ENCODE assay signal across 34 mouse cellular contexts in genomic region chr1:130738551-130739106, GRCm38 (mm10). TPM values are rescaled to one million over a fixed set of nuclear protein-coding genes. Genes with fewer than 3 reads are reported as not detected.
DNase-seq lines count a peak whose midpoint lies in the region; ATAC-seq and TF ChIP-seq lines count a peak whose summit lies in the region.
"Had no signal": no experiment of that assay in that cellular context is flagged by ENCODE, and none has a peak within 500 bp of the region (broad histone marks: within the 10 kb centered on the region; RNA-seq: fewer than 3 reads in every experiment).

No protein-coding gene starts in this region.

- H3K4me1 ChIP-seq in heart, embryonic 13.5 days = peaks cover 42% of the 10 kb centered on the region
- peaks cover 13% of the 10 kb centered on the region for H3K4me1 ChIP-seq in intestine, embryonic 14.5 days (replicated peaks; ENCODE audit: control insufficient read depth, insufficient read depth, low read length)
- peaks cover 98% of the 10 kb centered on the region for H3K4me1 ChIP-seq in liver, embryonic 12.5 days
- H3K4me1 ChIP-seq in liver, postnatal 0 days (ENCODE audit: insufficient read depth) = peaks cover 56% of the 10 kb centered on the region
- H3K4me1 ChIP-seq: embryonic facial prominence, embryonic 12.5 days; limb, embryonic 12.5 days; midbrain, embryonic 12.5 days; neural tube, embryonic 13.5 days had no signal

- no peak overlapping the region for H3K9ac ChIP-seq in heart, embryonic 13.5 days
- H3K9ac ChIP-seq in intestine, embryonic 14.5 days (ENCODE audit: low read length) = no peak overlapping the region
- peak overlapping the region; percentile 90 for H3K9ac ChIP-seq in liver, embryonic 12.5 days
- no peak overlapping the region for H3K9ac ChIP-seq in liver, postnatal 0 days (replicated peaks)
- H3K9ac ChIP-seq: embryonic facial prominence, embryonic 12.5 days; forebrain, embryonic 12.5 days; hindbrain, embryonic 14.5 days; limb, embryonic 12.5 days; midbrain, embryonic 12.5 days; neural tube, embryonic 13.5 days had no signal

- no peak overlapping the region for H3K27ac ChIP-seq in heart, embryonic 13.5 days (replicated peaks)
- H3K27ac ChIP-seq in intestine, embryonic 14.5 days (ENCODE audit: low read depth) = no peak overlapping the region
- H3K27ac ChIP-seq in liver, embryonic 12.5 days = peak overlapping the region; percentile 100
- H3K27ac ChIP-seq in liver, postnatal 0 days (ENCODE audit: low read depth) = peak overlapping the region; percentile 31; the same call in 1 of the 2 replicates
- H3K27ac ChIP-seq in layer of hippocampus, adult 2 months = no peak overlapping the region
- H3K27ac ChIP-seq: embryonic facial prominence, embryonic 12.5 days; forebrain, embryonic 12.5 days; hindbrain, embryonic 14.5 days; left cerebral cortex, adult 2 months; limb, embryonic 12.5 days; macrophage; midbrain, embryonic 12.5 days; neural tube, embryonic 13.5 days had no signal

- no peak for DNase-seq in heart, adult 9 months (ENCODE audit: low spot score in 2 of 2)
- DNase-seq in intestine, embryonic 14.5 days (ENCODE audit: low spot score) = no peak
- DNase-seq in liver, postnatal 0 days = no peak
- no peak for DNase-seq in layer of hippocampus, adult 2 months (ENCODE audit: low spot score in 2 of 2)
- no peak for DNase-seq in spleen, postnatal 14 days (ENCODE audit: low spot score in 2 of 2)
- DNase-seq in layer of hippocampus, adult 18-20 months (ENCODE audit: low spot score in 2 of 2) = no peak
- DNase-seq: adrenal gland, postnatal 25 days; cerebellum, adult 11-12 months; cerebellum, adult 9-11 months; embryo, embryonic 11 days; gastrocnemius, postnatal 14 days; kidney, adult 9 months; kidney, postnatal 10 days; lung, adult 18-20 months; thymus, adult 18-20 months; thymus, postnatal 25 days had no signal

- H3K27me3 ChIP-seq in heart, embryonic 13.5 days (replicated peaks) = peaks cover 21% of the 10 kb centered on the region
- no peaks in the 10 kb centered on the region for H3K27me3 ChIP-seq in intestine, embryonic 14.5 days (replicated peaks; ENCODE audit: control insufficient read depth, insufficient read depth, low read length)
- no peaks in the 10 kb centered on the region for H3K27me3 ChIP-seq in liver, embryonic 12.5 days (replicated peaks)
- no peaks in the 10 kb centered on the region for H3K27me3 ChIP-seq in liver, postnatal 0 days (ENCODE audit: insufficient read depth, low read length)
- H3K27me3 ChIP-seq: embryonic facial prominence, embryonic 12.5 days; forebrain, embryonic 12.5 days; limb, embryonic 12.5 days; midbrain, embryonic 12.5 days; neural tube, embryonic 13.5 days had no signal

- H3K36me3 ChIP-seq in heart, embryonic 13.5 days = no peaks in the 10 kb centered on the region
- peaks cover 14% of the 10 kb centered on the region; the same call in 1 of the 2 replicates for H3K36me3 ChIP-seq in intestine, embryonic 14.5 days (ENCODE audit: control insufficient read depth, insufficient read depth, low read length)
- H3K36me3 ChIP-seq in liver, embryonic 12.5 days = peaks cover 40% of the 10 kb centered on the region
- peaks cover 15% of the 10 kb centered on the region for H3K36me3 ChIP-seq in liver, postnatal 0 days (replicated peaks; ENCODE audit: insufficient read depth, low read length)
- H3K36me3 ChIP-seq: embryonic facial prominence, embryonic 12.5 days; forebrain, embryonic 12.5 days; limb, embryonic 12.5 days; midbrain, embryonic 12.5 days; neural tube, embryonic 13.5 days had no signal

- H3K9me3 ChIP-seq in heart, embryonic 13.5 days = no peaks in the 10 kb centered on the region
- no peaks in the 10 kb centered on the region for H3K9me3 ChIP-seq in intestine, embryonic 14.5 days (ENCODE audit: control insufficient read depth, low read length)
- no peaks in the 10 kb centered on the region for H3K9me3 ChIP-seq in liver, embryonic 12.5 days (replicated peaks)
- no peaks in the 10 kb centered on the region for H3K9me3 ChIP-seq in liver, postnatal 0 days (ENCODE audit: low read length)
- H3K9me3 ChIP-seq: embryonic facial prominence, embryonic 12.5 days; forebrain, embryonic 12.5 days; limb, embryonic 12.5 days; midbrain, embryonic 12.5 days; neural tube, embryonic 13.5 days had no signal

- no peak overlapping the region for H3K4me3 ChIP-seq in heart, embryonic 13.5 days
- H3K4me3 ChIP-seq in intestine, embryonic 14.5 days (ENCODE audit: low read depth, low read length) = no peak overlapping the region
- H3K4me3 ChIP-seq in liver, embryonic 12.5 days = peak overlapping the region; percentile 65; the same call in 1 of the 2 replicates
- H3K4me3 ChIP-seq in liver, postnatal 0 days (ENCODE audit: low read depth, low read length) = no peak overlapping the region
- no peak overlapping the region for H3K4me3 ChIP-seq in layer of hippocampus, adult 2 months
- H3K4me3 ChIP-seq: embryonic facial prominence, embryonic 12.5 days; forebrain, embryonic 12.5 days; left cerebral cortex, adult 2 months; limb, embryonic 12.5 days; midbrain, embryonic 12.5 days; neural tube, embryonic 13.5 days had no signal

- TF ChIP-seq CTCF in liver, postnatal 0 days (IDR thresholded peaks at IDR 0.05; ENCODE audit: low read depth) = no peak
- TF ChIP-seq CTCF in layer of hippocampus, adult 2 months (conservative IDR thresholded peaks at IDR 0.05) = no peak

- peak overlapping the region; percentile 28; the same call in 1 of the 2 replicates for H3K4me2 ChIP-seq in heart, embryonic 13.5 days
- no peak overlapping the region for H3K4me2 ChIP-seq in intestine, embryonic 14.5 days (ENCODE audit: low read length)
- H3K4me2 ChIP-seq in liver, embryonic 12.5 days = peak overlapping the region; percentile 84
- H3K4me2 ChIP-seq in liver, postnatal 0 days (ENCODE audit: low read depth, low read length) = peak overlapping the region; percentile 77
- H3K4me2 ChIP-seq: embryonic facial prominence, embryonic 12.5 days; forebrain, embryonic 12.5 days; heart, embryonic 11.5 days; hindbrain, embryonic 14.5 days; limb, embryonic 12.5 days; midbrain, embryonic 12.5 days; neural tube, embryonic 13.5 days had no signal

- WGBS in heart, embryonic 13.5 days = 73% methylated on average over 3 of the region's 3 CpGs
- 54% methylated on average over 3 of the region's 3 CpGs for WGBS in intestine, embryonic 14.5 days
- WGBS in liver, embryonic 12.5 days (ENCODE audit: insufficient replicate concordance) = 58% methylated on average over 3 of the region's 3 CpGs
- WGBS in liver, postnatal 0 days (ENCODE audit: insufficient replicate concordance) = 67% methylated on average over 3 of the region's 3 CpGs

- no peak for TF ChIP-seq EP300 in liver, postnatal 0 days (IDR thresholded peaks at IDR 0.05; ENCODE audit: low read depth)

- no peak for ATAC-seq in heart, embryonic 13.5 days (ENCODE audit: extremely low read depth, insufficient number of reproducible peaks, low FRiP score, low TSS enrichment)
- peak; percentile 24 for ATAC-seq in intestine, embryonic 14.5 days (replicated peaks; ENCODE audit: low FRiP score, low TSS enrichment, low read depth)
- ATAC-seq in liver, embryonic 12.5 days = no peak
- ATAC-seq in liver, postnatal 0 days = no peak
- ATAC-seq: CD4-positive, CD25-positive, alpha-beta regulatory T cell, adult 4 months; lung, postnatal 0 days had no signal

RNA-seq across cellular contexts. Expression of gene AA986860, which starts 6.9 kb away (rescaled TPM):
- polyA plus RNA-seq in heart, embryonic 13.5 days (2015; fragmentation: Nextera tagmentation; extraction: Ambion mirVana) = 1.0 TPM in 2 replicates
- 55.7 and 61.4 TPM in 2 replicates for polyA plus RNA-seq in intestine, embryonic 14.5 days (2014; fragmentation: Nextera tagmentation; extraction: Ambion mirVana)
- polyA plus RNA-seq in liver, embryonic 12.5 days (2016; fragmentation: Nextera tagmentation; extraction: Ambion mirVana) = 8.0 and 8.5 TPM in 2 replicates
- polyA plus RNA-seq in liver, postnatal 0 days (2015; fragmentation: Nextera tagmentation; extraction: Ambion mirVana) = 1.1 and 1.4 TPM in 2 replicates
- total RNA-seq in layer of hippocampus, adult 2 months (2021) = 1 to 10 TPM; 1.4 to 1.6 TPM
- total RNA-seq in layer of hippocampus, adult 18-20 months (2021) = 1 to 10 TPM; 1.3 to 1.6 TPM

RNA-seq across cellular contexts. Expression of gene Pfkfb2, which starts 9.6 kb away (rescaled TPM):
- 5.3 and 6.7 TPM in 2 replicates for polyA plus RNA-seq in heart, embryonic 13.5 days (2015; fragmentation: Nextera tagmentation; extraction: Ambion mirVana)
- 9.4 and 9.8 TPM in 2 replicates for polyA plus RNA-seq in intestine, embryonic 14.5 days (2014; fragmentation: Nextera tagmentation; extraction: Ambion mirVana)
- 7.1 and 9.0 TPM in 2 replicates for polyA plus RNA-seq in liver, embryonic 12.5 days (2016; fragmentation: Nextera tagmentation; extraction: Ambion mirVana)
- 2.0 and 2.6 TPM in 2 replicates for polyA plus RNA-seq in liver, postnatal 0 days (2015; fragmentation: Nextera tagmentation; extraction: Ambion mirVana)
- 10 to 100 TPM; 45.6 to 51.7 TPM for total RNA-seq in layer of hippocampus, adult 2 months (2021)
- total RNA-seq in layer of hippocampus, adult 18-20 months (2021) = 10 to 100 TPM; 39.2 to 41.2 TPM

RNA-seq across cellular contexts. Expression of gene Yod1, which starts 21.5 kb away (rescaled TPM):
- polyA plus RNA-seq in heart, embryonic 13.5 days (2015; fragmentation: Nextera tagmentation; extraction: Ambion mirVana) = 9.4 and 10.1 TPM in 2 replicates
- 7.5 and 8.1 TPM in 2 replicates for polyA plus RNA-seq in intestine, embryonic 14.5 days (2014; fragmentation: Nextera tagmentation; extraction: Ambion mirVana)
- 49.3 and 49.7 TPM in 2 replicates for polyA plus RNA-seq in liver, embryonic 12.5 days (2016; fragmentation: Nextera tagmentation; extraction: Ambion mirVana)
- 17.3 and 20.3 TPM in 2 replicates for polyA plus RNA-seq in liver, postnatal 0 days (2015; fragmentation: Nextera tagmentation; extraction: Ambion mirVana)
- total RNA-seq in layer of hippocampus, adult 2 months (2021) = 10 to 100 TPM; 17.9 to 18.0 TPM
- 10 to 100 TPM; 16.2 to 18.1 TPM for total RNA-seq in layer of hippocampus, adult 18-20 months (2021)

RNA-seq across cellular contexts. Expression of gene Gm29427, which starts 23.0 kb away (rescaled TPM):
- polyA plus RNA-seq in heart, embryonic 13.5 days (2015; fragmentation: Nextera tagmentation; extraction: Ambion mirVana) = 0.11 TPM in 1 of 2 replicates, not detected in the other
- polyA plus RNA-seq in intestine, embryonic 14.5 days (2014; fragmentation: Nextera tagmentation; extraction: Ambion mirVana) = 0.23 TPM in 1 of 2 replicates, not detected in the other
- not detected in 2 replicates for polyA plus RNA-seq in liver, embryonic 12.5 days (2016; fragmentation: Nextera tagmentation; extraction: Ambion mirVana)
- 0.07 TPM in 1 of 2 replicates, not detected in the other for polyA plus RNA-seq in liver, postnatal 0 days (2015; fragmentation: Nextera tagmentation; extraction: Ambion mirVana)
- not detected for total RNA-seq in layer of hippocampus, adult 2 months (2021)
- not detected for total RNA-seq in layer of hippocampus, adult 18-20 months (2021)
- total RNA-seq: granulocyte monocyte progenitor cell, adult 5-6 weeks; hematopoietic stem cell, adult 5-6 weeks; left cerebral cortex, adult 2 months; left cerebral cortex, postnatal 25 days had no signal
- polyA plus RNA-seq: CD4-positive, CD25-positive, alpha-beta regulatory T cell, adult 4 months; embryonic facial prominence, embryonic 12.5 days; forebrain, embryonic 12.5 days; heart, embryonic 11.5 days; heart, postnatal 0 days; hindbrain, embryonic 14.5 days; large intestine, adult 2 months; limb, embryonic 12.5 days; lung, postnatal 0 days; macrophage; midbrain, embryonic 12.5 days; neural tube, embryonic 13.5 days had no signal

Comparison
In these comparisons a context has a peak if more than half of its experiments do, and no peak if none do; other contexts are left out.
1. H3K27ac ChIP-seq: peak in liver, embryonic 12.5 days (single experiment) and liver, postnatal 0 days (single experiment); none in heart, embryonic 13.5 days (single experiment), intestine, embryonic 14.5 days (single experiment) and layer of hippocampus, adult 2 months (single experiment).